Mouse (Mus musculus): ENCODE results near the gene Wwox.

DNA sequence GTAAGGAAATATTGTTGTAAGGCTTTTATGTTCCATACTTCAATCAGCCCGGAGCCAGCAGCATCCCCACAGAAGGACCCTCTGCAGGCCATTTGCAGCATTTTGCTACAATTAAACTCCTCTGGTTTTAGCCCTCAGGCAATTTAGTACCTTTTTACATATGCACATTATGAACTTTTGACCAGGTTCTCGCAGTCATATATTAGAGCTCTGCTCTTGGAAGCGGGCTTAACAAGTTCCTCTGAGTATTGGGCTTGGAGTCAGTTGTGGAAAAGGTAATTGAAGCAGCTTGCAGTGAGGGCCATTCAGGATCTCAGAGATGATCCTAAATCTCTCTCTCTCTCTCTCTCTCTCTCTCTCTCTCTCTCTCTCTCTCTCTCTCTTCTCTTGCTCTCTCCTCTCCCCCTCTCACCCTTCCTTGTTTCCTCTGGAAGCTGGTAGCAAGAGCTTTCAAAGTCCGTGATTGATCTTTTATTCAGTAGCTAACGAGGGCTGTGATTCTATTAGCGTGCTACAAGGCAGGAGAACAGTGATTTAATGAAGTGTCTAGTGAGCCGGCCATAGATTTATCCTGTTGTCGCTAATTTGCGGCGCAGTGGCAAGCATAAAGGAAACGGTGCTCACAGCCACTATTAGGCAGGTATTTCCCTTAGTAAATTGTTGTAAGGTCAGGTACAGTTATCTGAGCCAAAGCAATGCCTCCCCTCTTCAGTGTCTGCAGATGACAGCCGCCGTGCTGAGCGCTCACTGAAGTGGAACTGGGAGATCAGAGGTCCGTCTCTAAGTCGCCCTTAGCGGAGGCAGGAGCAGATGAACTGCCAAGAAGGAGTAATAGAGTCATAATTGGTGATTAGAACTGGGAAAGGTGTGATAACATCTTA lies 292.0 kb downstream of the Wwox start:
- TF ChIP-seq GATA1 (IDR thresholded peaks at IDR 0.05; ENCODE audit: borderline replicate concordance, low read length) (no peak), FLI1 (IDR thresholded peaks at IDR 0.05; ENCODE audit: low read length) (no peak)

Data from megakaryocyte, embryonic 14.5 days (primary cell).